Mouse (Mus musculus): ENCODE results near the gene Grik4.

The Grik4 gene

GRCm38 (mm10) chr9:42703191-42703854, 241.0 kb downstream of the Grik4 start:
- in situ Hi-C loops (cut with MboI; ENCODE audit: unreplicated experiment in 2 of 2): no loop called here

DNA sequence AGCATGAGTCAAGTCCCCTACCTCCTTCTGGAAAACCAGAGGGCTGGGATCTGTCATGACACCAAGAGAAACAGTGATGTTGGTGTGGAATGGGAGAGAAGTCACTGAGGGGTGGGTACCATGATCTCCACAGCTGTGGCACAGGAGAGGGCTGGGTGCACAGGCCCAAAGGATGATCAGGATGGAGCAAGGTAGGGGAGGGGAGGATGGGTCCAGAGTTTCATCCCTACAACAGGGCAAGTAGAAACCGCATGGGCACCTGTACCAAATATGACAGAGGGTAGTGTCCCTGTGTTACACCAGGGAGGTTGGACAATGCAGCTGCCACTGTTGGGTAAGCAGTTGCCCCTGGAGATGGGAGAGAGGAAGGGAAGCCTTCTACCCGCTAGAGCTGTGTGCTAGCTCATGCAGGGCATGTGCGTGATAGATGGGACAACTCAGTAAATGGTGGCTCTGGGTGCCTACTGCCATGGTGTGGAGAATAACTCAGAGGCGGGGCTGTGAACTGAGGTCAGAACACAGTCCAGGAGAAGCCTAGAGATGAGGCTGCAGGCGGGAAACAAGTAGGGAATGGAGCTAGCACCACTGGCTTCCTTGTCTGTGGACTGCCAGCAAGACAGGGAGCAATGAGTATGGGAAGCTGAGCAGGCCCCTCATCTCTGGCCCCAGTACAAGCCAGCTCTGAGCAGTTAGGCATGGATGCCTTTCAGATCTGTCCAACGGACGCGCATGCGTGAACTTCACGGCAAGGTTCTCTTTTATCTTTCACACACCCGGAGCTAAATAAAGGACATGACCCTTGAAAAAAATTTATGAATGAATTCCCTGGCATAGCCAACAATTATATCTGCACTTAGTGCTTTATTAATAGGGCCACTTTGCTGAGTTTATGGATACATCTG, 241.8 kb downstream of the Grik4 start:
- in situ Hi-C loops (cut with MboI; ENCODE audit: unreplicated experiment in 2 of 2): no loop called here

GRCm38 (mm10) chr9:42701729-42702128, 242.6 kb downstream of the Grik4 start:
- in situ Hi-C loops (cut with MboI; ENCODE audit: unreplicated experiment in 2 of 2): no loop called here

DNA sequence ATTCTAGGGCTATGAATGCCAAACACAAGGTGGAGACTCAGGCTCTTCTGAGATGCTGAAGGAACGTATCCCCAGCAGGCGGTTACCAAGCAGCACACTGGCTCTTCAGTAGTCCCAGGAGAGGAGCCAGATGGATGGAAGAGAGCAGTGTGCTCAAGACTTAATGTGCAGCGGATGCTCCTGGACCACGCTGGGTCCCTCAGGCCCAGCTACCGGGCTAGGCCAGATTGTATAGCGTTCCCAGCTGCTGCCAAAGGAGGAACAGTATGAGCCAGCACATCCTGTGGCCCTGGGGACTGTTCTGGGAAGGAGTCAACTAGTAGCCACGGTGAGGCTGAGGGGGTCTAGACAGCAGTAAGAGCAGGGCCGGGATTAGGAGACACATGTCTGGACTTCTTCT, 251.3 kb downstream of the Grik4 start:
- in situ Hi-C loops (cut with MboI; ENCODE audit: unreplicated experiment in 2 of 2): no loop called here

- in situ Hi-C loops (cut with MboI; ENCODE audit: unreplicated experiment in 2 of 2): no loop called here
Observed at GRCm38 (mm10) chr9:42688143-42688542, 256.1 kb downstream of the Grik4 start.

- in situ Hi-C loops (cut with MboI; ENCODE audit: unreplicated experiment in 2 of 2): no loop called here
Observed at GRCm38 (mm10) chr9:42686104-42686503, 258.2 kb downstream of the Grik4 start.

GRCm38 (mm10) chr9:42674017-42674412, 270.3 kb downstream of the Grik4 start:
- in situ Hi-C loops (cut with MboI; ENCODE audit: unreplicated experiment in 2 of 2): no loop called here

DNA sequence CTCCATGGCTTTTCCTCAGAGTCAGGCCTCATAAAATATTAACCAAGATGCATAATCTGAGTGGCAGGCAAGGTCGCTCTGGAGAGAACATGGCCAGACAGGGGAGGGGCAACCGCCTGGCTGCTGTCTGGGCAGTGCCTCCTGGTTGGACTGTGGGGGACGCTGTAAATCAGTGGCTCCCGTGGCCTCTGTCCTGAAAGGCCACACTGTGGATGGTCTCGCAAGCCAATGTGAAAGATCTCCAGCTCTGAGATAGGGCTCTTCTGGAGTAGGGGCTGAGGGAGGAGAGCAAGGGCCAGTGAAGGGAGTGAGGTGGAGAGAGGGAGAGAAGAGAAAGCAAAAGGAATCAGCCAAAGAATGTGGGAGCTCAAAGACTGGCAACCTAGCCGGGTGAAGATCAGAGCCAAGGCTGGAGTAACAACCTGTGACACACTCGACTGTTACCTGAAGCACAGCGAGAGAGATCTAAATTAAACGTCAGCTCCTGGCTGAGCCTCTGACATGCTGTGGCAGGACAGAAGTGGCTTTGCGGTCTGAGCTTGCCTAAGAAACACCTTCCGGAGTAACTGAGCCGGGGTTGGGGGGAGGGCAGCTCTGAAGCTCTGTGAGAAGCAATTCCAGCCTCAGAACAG, 270.8 kb downstream of the Grik4 start:
- in situ Hi-C loops (cut with MboI; ENCODE audit: unreplicated experiment in 2 of 2): no loop called here

DNA sequence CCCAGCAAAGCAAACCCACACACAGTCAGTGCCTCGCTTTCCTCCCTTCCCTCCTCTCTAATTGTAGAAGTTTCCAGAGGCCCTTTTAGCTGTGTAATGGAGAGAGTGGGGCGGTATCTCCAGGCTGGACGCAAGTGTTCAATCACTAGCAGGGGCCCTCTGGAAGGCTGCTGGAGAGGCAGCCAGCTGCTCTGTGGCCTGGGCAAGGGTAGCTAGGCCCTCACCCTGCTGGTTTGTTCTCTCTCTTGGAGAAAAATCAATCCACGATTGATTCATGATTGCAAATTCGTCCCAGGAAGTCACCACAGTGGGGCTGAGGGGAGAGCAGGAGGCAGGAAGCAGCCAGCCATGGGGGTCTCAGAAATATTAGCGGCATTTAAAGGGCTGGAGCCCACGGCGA, 271.3 kb downstream of the Grik4 start:
- in situ Hi-C loops (cut with MboI; ENCODE audit: unreplicated experiment in 2 of 2): no loop called here

DNA sequence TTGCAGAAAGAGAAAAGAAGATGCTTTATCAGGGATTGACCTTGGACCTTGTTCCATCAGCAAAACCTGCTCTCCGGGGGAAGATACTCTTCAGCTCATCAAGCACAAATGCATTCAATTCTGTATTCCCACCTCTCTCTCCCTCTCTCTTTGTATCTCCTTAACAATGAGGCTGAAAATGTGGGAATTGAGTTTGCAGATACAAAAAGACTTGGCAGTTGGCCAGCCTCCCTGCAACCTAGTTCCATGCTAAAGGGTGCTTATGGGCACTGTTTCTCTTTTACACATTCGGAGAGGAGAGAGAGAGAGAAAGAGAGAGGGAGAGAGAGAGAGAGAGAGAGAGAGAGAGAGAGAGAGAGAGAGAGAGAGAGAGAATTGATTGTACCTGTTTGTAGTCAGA, 273.7 kb downstream of the Grik4 start:
- in situ Hi-C loops (cut with MboI; ENCODE audit: unreplicated experiment in 2 of 2): no loop called here

DNA sequence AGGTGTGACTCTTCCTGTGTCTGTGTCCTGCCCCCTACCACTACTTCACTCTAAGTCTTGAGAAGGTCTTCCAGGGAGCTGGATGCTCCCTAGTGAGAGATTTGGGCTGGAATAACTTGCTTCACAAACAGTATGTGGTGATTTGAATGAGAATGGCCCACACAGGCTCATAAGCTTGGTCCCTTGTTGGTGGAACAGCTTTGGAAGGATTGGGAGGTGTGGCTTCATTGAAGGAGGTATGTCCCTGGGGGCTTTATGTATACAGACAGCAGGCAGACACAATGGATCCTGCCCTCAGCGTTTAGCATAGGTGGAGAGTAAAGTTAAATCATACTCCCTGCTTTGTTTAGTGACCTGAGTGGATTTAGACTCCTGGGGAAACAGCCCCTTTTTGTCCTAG, 282.8 kb downstream of the Grik4 start:
- in situ Hi-C loops (cut with MboI; ENCODE audit: unreplicated experiment in 2 of 2): no loop called here

DNA sequence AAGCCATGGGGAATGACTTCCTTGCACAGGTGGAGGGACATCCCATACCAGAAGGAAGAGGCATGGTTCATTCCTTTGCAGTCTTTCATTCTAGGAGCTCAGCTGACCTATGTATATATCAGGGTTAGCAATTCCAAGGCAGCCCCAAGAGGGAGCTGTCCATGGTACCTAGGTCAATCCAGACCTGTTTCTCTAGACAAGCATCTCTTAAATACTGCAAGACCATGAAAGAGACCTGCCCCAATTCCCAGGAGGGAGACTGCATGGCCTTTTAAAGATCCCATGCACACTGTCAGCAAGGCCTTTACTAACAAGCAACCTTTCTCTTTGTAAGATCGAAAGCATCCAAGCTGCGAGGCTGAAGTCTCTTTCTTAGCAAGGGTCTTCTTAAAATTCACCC, 291.5 kb downstream of the Grik4 start:
- in situ Hi-C loops (cut with MboI; ENCODE audit: unreplicated experiment in 2 of 2): no loop called here

GRCm38 (mm10) chr9:42652309-42652708, 292.0 kb downstream of the Grik4 start:
- in situ Hi-C loops (cut with MboI; ENCODE audit: unreplicated experiment in 2 of 2): no loop called here

DNA sequence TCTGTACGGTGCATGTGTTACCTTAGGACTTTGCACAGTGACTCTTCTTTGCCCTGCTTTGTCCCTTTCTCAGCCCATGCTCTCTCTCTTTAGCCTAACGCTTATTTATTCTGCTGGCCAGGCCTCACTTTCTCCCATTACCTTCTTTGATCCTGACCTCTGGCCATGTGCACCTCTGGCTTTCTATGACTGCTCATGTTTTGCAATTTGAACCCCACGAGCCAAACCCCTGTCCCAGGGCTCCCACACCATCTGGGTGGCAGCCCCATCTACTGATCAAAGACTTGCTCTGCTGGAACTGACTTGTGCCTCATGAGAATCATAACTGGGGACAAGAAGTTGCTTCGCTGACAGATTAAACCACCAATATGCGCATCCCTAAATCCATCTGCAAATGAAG, 294.4 kb downstream of the Grik4 start:
- in situ Hi-C loops (cut with MboI; ENCODE audit: unreplicated experiment in 2 of 2): no loop called here

DNA sequence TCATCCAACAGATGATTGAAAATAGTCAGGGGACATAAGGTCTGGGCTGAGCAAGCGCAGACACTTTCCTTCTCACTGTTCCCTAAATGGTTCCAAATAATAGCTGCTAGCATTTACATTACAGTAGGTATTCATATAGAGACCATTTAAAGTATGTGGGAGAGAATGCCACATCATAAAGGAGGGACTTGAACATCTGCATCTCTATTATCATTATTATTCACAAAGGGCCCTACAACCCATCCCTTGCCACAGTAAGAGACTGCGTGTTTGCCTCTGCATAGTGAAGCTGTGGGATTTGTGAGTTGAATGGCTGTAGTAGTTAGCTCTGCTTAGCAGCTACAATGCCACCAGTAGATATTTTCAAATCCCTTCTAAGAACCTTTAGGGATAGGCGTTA, 296.2 kb downstream of the Grik4 start:
- in situ Hi-C loops (cut with MboI; ENCODE audit: unreplicated experiment in 2 of 2): no loop called here

GRCm38 (mm10) chr9:42647596-42647995, 296.7 kb downstream of the Grik4 start:
- in situ Hi-C loops (cut with MboI; ENCODE audit: unreplicated experiment in 2 of 2): no loop called here

DNA sequence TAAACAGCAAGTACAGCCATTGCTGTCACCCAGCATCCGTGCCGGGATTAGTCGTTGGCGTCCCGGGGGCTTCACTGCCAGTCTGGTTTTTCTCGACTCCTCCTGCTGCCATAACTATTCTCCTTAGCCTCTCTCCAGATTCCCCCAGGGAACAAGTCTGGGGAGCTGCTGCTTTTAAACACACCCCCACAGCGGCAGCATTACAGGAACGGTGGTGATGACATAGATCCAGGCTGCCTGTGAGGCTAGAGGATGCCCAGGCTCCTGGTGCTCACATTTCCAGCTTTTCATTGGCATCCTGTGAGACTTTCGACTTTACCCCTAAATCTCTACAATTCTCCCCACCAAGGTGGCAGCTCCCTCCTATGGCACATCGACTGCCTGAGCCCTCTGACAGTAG, 297.5 kb downstream of the Grik4 start:
- in situ Hi-C loops (cut with MboI; ENCODE audit: unreplicated experiment in 2 of 2): no loop called here

GRCm38 (mm10) chr9:42645161-42645560, 299.1 kb downstream of the Grik4 start:
- in situ Hi-C loops (cut with MboI; ENCODE audit: unreplicated experiment in 2 of 2): no loop called here

DNA sequence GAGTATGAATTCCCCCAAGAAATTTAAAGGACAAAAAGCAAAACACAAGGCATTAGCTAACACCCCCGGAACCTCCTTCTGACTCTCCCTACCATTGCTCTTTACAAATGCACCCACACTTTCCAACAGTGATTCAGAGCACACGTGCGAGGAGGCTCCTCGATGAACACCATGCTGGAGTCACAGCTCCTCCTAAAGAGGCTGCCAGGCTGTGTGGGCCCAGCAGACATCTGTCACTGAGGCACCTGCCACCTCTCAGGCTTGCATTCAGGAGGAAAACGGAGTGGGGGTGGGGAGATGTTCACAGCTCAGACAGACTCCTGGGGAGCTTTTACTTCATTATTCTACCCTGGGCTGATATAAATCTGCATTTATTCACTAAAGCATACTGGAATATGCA, 301.5 kb downstream of the Grik4 start:
- in situ Hi-C loops (cut with MboI; ENCODE audit: unreplicated experiment in 2 of 2): no loop called here

DNA sequence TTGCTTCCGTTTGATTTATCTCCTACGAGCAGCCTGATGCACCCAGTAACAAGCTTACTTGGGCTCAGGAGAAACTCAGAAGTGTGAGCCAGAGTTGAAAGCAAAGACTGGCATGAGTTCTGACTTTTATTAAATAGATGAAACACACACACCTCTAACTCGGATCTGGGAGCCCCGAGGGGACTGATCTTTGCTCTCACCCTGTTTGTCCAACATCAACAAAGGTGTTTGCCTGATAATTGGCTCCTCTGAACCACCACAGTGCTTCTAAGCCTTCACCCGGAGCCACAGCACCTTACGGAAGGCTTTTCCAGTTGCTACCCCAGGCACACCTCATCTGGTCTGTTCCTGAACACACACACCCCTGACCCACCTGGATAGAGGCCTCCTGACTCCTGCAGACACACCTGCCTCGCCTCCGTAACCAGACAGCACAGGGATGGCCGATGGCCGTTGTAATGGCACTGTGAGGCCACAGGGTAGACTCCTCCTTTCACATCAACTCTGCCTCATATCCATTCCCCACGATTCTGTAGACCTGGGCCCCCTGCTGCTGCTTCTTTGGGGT, 302.7 kb downstream of the Grik4 start:
- in situ Hi-C loops (cut with MboI; ENCODE audit: unreplicated experiment in 2 of 2): no loop called here

- in situ Hi-C loops (cut with MboI; ENCODE audit: unreplicated experiment in 2 of 2): no loop called here
Observed at GRCm38 (mm10) chr9:42636446-42636845, 307.8 kb downstream of the Grik4 start.
